Mouse (Mus musculus): ENCODE measurements at regions not wholly inside any gene's neighbourhood (a gene's known extent, or its start where the extent isn't known, plus 50 kb on each side); places are given as distances from the start of the nearest gene placed in this dataset.

DNA sequence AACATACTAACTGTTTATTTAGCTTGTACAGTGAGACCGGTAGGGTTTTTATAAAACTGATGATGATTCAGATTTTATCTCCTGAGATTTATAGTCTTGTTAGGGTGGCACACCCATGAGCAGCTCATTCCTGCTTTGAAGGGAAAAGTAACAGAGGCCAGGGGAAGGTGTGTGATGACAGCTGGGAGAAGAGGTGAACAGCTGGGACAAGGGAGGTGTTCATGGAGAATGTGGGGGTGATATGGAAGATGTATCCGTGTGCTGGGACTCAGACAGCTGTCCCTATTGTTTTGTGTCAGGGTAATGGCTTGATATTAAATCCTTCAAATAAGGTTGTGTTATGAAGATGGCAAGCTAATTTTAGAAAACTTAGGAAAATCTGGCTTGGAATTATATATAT lies 2238.4 kb upstream of the Gm7489 start:
- DNase-seq (ENCODE audit: low read depth), result no peak

DNA sequence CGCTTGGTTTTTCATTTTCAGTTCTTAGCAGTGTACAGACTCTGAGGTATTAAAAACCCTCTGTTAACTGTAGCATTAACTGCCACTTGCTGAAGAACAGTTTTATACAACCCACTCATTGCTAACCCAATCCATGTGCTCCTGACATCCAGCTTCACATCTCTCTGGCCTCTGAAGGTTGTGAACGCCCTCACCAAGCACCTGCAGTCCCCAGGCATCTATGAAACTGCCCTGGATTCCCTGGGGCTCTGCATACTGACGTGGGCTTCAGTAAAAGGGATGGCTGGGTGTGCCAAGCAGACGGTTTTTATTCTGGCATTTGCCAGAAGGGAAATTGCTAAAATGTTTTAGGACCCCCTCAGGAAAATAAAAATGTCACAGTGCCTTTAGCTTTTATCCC lies 2232.2 kb upstream of the Gm7489 start:
- DNase-seq (ENCODE audit: low read depth), result no peak

DNA sequence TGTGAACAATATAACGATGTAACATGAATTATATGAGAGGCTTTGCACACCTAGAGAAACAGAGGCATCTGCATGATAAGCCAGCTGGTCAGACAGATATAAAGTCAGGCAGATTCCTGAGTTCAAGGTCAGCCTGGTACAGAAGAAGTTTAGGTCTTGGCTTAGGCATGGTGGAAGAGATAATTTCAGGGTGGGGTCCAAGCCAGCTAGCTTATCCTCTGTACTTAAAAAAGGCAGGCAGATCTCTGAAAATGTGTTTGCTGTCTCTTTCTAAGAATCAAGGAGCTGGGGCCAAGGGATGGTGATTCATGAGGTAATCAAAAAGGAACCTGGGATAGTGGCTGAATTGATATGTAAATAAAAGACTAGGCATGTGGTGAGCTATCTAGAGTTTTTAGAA lies 2227.1 kb upstream of the Gm7489 start:
- no peak for DNase-seq (ENCODE audit: low read depth)

DNA sequence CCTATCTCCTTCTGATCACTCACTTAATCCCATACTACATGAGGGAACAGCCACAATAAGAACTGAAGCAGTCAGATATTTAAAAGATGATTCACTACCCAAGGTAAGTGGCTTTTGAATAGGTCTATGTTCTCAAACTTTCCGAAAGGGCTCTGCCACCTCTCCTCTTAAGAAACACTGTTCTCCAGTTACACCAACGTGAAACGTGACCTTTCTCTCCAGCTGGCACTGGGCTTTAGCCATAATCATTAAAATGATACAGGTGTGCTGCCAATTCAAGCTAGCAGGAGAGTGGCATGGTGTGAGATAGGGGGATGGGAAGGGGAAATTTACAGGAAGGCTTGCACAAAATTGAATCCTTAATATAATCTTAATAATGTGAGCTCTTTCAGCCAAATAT lies 2216.4 kb upstream of the Gm7489 start:
- no peak for DNase-seq (ENCODE audit: low read depth)

DNA sequence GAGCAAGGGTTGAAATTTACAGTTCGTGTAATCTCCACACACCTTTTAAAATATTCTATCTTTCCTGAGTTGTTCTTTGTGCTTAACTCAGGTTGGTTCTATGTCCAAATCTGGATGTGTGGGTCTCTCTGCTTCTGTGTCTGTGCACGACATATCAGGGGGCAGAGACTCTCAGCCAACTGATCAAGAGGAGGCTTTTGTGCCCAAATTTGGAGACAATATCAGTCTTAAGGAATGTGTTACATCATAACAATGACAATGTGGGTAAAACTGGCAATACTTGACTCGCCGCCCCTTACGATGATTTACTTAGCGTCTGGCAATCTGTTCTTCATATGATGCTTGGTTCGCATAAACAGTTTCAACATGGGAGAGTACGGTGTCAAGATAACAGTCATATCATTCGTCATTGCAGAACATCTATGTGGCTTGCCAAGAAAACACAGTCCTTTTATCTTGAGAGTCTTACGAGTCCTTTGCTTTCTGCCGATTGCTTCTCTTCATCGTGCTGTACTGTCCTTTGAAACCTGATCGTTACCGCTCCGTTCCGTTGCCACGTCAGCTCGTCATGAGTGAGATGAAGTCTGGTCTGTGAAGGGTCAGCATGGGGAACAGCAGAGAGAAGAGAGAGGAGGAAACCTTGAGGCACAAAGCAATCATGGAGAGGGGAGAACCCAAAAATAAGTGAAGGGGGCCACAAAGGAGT lies 2212.9 kb upstream of the Gm7489 start:
- no peak for DNase-seq (ENCODE audit: low read depth)

DNA sequence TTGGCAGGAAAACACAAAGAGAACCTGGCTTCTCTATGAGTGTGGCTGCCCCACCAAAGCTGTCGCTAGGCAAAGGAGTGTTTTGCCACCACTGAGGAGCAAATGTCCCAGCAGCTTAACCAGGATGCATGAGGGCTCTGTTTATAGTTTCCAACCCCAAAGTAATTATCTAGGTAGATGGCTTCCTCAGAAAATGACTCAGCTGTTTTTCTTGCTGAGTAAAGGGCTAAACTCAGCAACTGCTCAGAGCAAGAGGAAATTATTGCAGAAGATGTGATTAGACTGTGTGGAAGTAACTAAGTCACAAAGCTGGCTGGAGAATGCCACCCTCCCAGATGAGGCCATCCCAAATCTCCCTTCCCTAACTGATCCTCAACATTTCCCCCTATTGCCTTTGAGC lies 2211.2 kb upstream of the Gm7489 start:
- DNase-seq (ENCODE audit: low read depth), result no peak

DNA sequence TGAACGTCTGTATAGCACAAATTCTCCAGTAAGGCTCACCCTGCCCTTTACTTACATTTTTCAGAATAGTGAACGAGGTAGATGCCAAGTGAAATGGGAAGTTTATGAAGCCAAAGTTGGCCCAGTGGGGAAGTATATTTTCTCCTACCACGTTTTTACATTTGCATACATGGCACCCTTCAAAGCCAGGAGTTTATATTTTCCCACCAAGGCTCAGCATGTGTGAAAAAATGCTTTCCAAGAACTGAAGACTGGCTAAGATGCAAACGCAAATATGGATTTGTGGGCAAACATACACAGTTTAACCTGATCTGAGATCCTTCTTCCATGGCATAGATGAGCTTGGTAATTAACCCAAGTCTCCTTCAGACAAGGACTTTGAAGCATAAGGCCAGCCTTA lies 2209.4 kb upstream of the Gm7489 start:
- no peak for DNase-seq (ENCODE audit: low read depth)

DNA sequence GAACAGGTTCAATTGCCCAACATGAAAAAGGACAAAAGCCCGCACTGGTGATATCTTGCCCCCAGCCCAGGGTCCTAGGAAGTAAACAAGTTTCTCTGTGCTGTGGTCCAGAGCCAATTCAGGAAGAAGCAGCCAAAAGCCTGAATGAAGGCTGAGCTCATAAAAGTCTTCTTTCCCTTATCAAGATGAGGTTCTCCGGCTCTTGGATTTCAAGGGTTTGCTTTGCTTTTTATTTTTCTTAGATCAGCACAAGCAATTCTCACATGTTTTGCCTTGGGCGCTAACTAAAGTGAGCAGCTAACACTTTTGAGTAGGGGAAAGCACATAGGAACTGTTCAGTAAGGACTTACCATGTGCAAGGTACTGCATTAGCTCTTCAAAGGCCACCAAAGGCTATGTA lies 2208.0 kb upstream of the Gm7489 start:
- no peak for DNase-seq (ENCODE audit: low read depth)

DNA sequence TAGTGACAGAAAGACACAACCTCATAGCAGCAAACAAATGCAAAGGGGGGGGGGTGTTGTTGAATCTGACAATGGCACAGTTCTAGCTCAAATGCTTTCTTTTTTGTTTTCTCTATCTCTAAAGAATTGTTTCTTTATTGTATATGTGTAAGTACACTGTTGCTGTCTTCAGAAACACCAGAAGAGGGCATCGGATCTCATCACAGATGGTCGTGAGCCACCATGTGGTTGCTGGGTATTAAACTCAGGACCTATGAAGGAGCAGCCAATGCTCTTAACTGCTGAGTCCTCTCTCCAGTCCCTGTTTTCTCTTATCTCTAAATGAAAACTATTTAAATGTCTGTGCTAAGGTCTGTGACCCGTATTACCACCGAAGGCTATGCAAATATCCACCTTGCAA lies 2207.4 kb upstream of the Gm7489 start:
- DNase-seq (ENCODE audit: low read depth), result no peak

DNA sequence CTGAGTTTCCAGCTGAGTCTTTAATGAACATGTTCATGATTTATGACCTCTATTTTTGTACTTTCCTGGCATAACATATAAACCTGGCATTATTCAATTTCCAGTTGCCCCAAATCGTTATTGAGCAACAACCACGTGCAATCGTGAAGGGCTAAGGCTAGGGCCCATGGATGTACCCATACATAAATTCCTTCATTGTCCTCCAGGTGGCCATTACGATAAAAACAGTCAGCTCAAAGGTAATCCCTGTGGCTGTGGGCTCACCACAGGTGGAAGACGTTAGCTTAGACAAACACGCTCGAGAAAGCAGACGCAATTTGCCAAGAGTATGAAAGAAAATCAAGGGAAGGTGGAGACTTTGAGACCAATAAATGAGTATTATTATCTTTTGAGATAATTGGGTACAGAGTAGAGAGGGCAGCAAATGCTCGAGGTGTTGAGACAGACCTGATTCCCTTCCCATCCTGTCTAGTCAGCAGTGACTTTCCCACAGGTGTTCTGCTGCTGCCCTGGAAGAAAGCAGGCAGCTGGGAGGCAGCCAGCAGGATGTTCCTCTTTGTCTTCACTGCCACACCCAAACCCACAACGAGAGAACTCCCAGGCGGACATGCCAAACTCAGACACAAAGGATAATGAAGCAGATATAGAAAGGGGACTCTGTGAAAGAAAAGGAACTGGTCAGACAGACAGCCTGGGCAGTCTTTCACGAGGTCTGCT lies 2205.4 kb upstream of the Gm7489 start:
- no peak for DNase-seq (ENCODE audit: low read depth)

DNA sequence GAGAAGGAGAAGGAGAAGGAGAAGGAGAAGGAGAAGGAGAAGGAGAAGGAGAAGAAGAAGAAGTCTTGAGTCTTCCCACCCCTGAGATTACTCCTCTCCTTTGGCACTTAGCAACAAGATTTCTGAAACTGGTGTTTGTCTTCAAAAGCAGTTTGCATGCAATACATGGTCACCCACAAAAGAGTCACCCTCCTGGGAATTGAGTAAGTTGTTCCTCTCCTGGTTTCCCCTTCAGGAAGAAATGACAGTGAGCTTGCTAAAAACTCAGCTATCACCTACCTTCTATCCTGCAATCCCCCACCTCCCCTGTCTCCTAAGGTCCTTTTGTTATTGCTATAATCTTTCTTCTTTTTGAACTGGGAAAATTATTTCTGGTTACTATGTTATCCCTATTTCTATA lies 2204.2 kb upstream of the Gm7489 start:
- DNase-seq (ENCODE audit: low read depth), result no peak

DNA sequence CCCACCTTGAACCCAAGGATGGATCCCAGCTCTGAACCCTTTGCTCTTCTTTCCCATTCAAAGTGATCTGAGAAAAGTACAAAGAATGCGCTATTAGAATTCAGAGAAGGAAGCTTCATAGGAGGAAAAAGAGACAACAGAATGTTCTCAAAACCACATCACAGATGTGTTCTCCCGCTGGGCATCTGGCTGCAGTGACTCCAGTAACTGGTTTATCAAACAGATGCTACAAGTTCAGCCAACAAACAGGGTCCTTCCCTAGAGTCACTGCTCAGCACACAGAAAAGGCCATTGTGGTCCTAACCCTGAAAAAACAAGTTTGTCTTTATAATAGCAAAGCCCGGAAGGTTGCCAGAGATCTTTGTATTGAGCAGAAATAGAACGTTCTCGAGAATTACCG lies 2203.5 kb upstream of the Gm7489 start:
- DNase-seq (ENCODE audit: low read depth), result no peak

DNA sequence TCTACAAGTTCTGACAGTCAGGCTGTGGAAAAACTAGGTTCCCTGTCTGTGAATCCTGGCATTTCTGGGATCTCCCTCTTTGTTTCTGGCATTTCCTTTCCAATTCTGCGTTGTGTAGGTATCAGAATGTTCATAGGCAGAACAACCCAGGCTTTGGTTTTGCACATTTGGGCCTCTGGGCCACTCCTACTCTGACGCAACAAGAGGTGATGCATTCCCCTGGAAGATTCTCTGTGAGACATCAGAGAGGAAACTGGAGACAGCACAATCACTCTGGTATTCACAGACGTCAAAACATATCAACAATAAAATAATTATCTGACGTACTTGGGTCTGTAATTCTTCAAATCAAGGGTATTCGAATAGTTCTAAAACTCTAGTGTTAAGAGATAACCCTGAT lies 2202.4 kb upstream of the Gm7489 start:
- DNase-seq (ENCODE audit: low read depth), result no peak

DNA sequence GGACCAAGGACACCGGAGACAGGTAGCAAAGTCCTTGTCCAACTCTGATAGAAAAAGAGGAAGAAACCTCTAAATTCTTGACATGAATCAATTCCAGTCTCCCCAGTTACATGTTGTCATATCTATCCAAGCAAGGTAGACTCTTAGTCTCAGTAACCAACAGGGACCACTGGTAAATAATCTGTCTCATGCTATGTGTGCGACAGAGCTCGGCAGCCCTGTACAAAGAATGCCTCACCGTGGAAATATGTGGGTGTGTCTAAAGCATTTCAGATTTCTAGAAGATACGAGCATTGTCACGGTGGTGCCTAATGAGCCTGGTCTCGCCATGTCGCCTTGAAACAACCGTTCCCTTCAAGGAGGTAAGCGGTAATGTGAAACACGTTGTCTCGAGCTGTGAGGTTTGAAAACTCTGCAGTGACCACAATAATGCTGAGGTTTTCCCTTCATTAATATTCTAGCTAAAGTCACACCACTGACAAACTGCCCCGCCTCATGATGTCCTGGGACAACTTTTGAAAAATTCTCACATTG lies 2197.6 kb upstream of the Gm7489 start:
- DNase-seq (ENCODE audit: low read depth), result no peak

DNA sequence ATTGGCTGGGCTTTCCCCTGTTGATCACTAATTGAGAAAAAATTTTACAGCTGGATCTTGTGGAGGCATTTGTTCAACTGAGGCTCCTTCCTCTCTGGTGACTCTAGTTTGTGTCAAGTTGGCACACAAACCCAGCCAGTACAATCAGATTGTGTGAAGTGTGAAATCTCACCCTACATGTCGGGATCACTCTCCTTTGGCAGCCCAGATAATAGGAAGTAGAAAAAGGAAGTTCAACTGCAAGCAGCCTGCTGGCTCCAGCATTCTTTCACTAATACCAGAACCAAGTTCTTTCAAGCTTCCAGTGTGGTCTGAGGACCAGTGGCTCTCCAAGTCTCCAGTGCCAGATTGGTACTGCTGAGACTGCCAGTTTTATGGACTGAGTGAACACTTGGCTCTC lies 2195.2 kb upstream of the Gm7489 start:
- no peak for DNase-seq (ENCODE audit: low read depth)

DNA sequence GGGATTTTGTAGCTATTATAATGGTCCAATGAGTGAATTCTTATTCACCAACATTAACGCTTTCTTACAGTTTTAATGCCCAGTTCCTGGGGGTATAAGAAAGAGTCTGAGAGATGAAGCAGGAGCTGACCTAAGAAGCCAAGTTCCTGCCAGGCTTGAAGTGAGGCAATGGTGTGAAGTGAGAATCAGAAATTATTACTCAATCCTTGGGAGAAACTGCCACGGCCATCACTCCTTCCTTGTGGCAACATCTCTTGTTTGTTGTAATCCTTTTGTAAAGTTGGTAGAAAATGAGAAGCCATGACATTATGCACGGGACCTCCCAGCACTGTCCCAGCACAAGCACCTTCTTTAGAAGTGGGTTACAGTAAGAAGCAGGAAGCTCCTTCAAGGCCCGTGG lies 2192.0 kb upstream of the Gm7489 start:
- no peak for DNase-seq (ENCODE audit: low read depth)

DNA sequence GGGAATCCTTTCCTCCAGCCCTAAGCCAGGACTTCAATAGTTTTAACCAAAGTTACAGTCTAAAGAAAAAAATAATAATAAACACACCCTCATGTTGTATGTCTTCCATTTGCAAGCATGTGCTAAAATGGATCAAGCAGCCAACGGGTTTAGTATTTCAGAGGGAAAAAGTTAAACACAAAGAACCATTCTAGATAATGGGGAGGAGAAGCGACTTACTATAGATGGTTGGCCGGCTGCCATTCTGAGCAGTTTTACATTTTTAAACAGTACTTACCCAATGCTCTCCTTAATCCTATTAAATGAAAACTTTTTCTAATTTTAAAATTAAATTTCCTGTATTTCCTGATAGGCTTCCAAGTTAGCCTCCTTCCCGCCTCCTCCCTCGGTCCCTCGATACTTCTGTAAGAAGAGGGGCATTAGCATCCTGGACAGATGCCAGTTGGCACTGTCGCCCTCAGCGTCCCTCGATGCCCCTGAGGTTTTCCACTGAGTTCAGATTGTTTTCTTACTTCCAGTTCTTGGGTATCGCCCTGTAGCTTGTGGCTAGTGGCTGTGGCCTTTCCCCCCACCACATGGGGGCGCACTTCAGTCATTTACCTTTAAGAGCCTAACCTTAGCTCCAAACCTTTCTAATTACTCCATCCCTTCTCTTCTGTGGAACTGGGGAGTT lies 2188.2 kb upstream of the Gm7489 start:
- DNase-seq (ENCODE audit: low read depth), result peak; percentile 57

DNA sequence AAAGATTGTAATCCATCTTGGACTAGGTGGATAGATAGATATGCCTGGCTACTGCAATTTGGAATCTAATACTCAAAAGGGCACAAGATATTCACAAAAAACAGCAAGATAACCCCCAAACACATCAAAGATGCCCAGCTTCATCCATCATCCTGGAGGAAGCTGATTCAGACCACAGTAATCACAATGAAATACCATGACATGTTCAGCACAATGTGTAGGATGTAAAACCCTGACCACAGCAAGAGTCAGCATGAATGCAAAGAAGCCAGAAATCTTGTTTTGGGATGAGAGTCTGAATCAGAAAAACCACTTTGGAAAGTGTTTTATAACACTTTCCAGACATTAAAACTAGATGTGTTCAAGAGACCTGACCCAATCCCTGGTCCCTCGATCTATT lies 2180.5 kb upstream of the Gm7489 start:
- no peak for DNase-seq (ENCODE audit: low read depth)

DNA sequence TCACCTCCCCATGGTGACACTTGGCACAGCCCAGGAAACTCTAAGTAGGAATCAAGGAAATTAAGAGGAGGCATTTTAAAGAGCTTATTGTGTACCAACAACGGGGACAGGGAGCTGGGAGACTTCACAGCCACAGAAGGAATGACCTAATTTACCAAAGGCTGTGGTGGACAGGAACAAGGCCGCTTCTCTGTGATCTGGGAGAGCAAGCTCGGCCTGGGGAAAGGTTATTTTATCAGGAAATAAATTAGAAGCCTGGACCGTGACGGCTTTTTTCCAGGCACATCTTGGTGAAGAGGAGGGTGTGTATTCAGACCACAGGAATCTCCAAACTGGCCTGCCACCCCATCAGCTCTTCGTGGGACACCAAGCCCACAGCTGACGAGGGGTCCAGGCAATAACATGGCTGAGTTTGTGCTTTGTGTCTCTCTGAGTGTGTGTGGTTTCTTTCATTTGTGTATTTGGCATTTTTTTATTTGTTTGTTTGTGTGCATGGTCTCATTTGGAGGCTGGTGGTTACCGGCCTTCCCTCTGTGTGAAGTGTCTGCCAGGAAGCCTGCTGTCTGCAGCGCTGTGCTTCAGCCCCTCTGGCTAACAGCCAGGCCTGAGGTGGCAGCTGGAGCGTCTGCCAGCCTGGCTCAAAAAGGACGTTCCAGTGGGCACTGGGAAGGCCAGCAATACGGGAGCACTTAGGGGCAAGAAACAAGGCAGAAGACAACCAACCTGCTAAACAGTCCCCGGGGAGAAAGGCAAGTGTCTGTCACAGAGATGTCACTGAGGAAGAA lies 2174.6 kb upstream of the Gm7489 start:
- DNase-seq (ENCODE audit: low read depth), result no peak

DNA sequence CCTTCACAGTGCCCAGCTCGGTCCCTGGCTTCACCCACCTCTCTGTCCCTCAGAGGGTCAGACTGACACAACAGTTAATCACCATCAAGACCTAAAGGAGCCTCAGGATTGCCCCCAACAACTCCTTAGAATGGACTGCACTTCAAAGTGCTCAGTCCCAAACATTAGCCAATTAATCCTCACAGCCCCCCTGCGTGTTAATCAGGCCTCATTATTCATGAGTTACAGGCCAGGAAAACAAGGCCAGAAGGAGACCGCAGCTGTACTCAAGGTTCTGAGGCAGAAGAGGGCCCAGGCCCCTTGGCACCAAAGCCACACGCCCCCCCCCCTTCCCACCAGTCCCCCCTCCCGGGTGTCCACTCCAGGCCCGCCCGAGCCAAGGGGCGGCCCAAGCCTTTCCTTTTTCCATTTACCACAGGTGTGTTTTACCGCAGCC lies 2163.8 kb upstream of the Gm7489 start:
- no peak for DNase-seq (ENCODE audit: low read depth)

DNA sequence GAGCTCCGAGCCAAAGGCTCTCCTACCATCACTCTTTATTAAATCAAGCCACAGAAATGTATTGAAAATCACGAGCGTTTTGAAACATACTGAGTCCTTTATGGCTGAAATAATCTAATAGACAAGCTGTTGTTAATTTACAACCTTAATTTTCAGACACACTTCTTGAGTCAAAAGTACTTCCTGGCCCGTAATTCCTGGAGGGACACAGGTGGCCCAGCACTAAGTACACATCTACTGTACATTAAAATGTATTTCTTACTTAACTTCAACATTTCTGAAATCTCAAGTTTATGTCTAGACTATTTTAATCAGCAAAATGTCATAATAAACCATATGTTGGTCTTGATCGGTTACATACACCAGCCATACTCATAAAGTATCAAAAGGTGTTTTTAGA lies 2163.3 kb upstream of the Gm7489 start:
- DNase-seq (ENCODE audit: low read depth), result no peak

DNA sequence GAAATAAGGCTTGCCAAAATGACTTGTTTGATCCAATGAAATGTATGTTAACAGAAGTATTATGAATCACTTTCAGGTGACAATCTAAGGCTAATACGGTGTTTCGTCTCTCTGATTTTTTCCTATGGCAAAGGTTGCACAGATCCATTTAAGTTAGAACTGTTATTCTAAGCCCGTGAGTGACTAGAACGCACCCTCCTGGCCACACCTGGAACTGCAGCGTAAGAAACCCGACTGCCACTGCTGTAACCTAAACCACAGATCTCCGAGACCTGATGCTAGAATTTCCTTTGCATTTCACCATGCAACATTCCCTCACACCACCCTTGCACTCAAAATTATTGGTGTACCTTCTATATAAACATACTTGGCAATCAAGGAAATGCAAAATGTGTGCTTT lies 2160.6 kb upstream of the Gm7489 start:
- no peak for DNase-seq (ENCODE audit: low read depth)

All from naive thymus-derived CD4-positive, alpha-beta T cell, adult 2 months (primary cell).